Mouse (Mus musculus) limb, embryonic 14.5 days (tissue): ENCODE measurements around the gene Tmem72. TPM values are rescaled to one million over a fixed set of nuclear protein-coding genes. Genes with fewer than 3 reads are reported as not detected.

ENCODE experiments used
- ATAC-seq: fragments of 200-750 bp; cut with Nextera tagmentation; 2 replicates; pipeline ENCODE4 v1.8.0; 2017; ENCODE audit warnings: low read depth, moderate number of reproducible peaks, moderate TSS enrichment; ENCODE audit not compliant: low FRiP score
- DNase-seq: peaks from one replicate; pipeline ENCODE4 v3.0.0-alpha.2; 2015; ENCODE audit warnings: low spot score
- H3K27ac ChIP-seq: fragments of 300-500 bp; sonication (generic); replicated peaks from 2 replicates; pipeline ENCODE4 v1.5.1; 2014; ENCODE audit warnings: low read depth, mild to moderate bottlenecking, low read length, moderate library complexity, mixed read lengths
- H3K27me3 ChIP-seq: fragments of 300-500 bp; sonication (generic); 2 replicates; pipeline ENCODE4 v1.6.1; 2014; ENCODE audit warnings: low read length, mixed read lengths; ENCODE audit not compliant: control insufficient read depth, insufficient read depth
- H3K36me3 ChIP-seq: fragments of 300-500 bp; sonication (generic); 2 replicates; pipeline ENCODE4 v1.6.1; 2014; ENCODE audit warnings: mild to moderate bottlenecking, low read length, moderate library complexity, mixed read lengths; ENCODE audit not compliant: control insufficient read depth, insufficient read depth
- H3K4me1 ChIP-seq: fragments of 300-500 bp; sonication (generic); 2 replicates; pipeline ENCODE4 v1.6.1; 2014; ENCODE audit warnings: antibody characterized with exemption, low read length, mixed read lengths; ENCODE audit not compliant: control insufficient read depth, insufficient read depth
- H3K4me2 ChIP-seq: fragments of 300-500 bp; sonication (generic); replicated peaks from 2 replicates; pipeline ENCODE4 v1.6.1; 2014; ENCODE audit warnings: low read depth, mild to moderate bottlenecking, low read length, moderate library complexity; ENCODE audit not compliant: severe bottlenecking
- H3K4me3 ChIP-seq: fragments of 300-500 bp; sonication (generic); replicated peaks from 2 replicates; pipeline ENCODE4 v1.5.1; 2014; ENCODE audit warnings: low read length
- H3K9ac ChIP-seq: fragments of 300-500 bp; sonication (generic); 2 replicates; pipeline ENCODE4 v1.6.1; 2014; ENCODE audit warnings: mild to moderate bottlenecking, low read depth, low read length, moderate library complexity; ENCODE audit not compliant: severe bottlenecking
- H3K9me3 ChIP-seq: fragments of 300-500 bp; sonication (generic); 2 replicates; pipeline ENCODE4 v1.6.1; 2016; ENCODE audit warnings: low read length; ENCODE audit not compliant: control insufficient read depth
- POLR2A ChIP-seq: fragments of 200-500 bp; IDR thresholded peaks from 2 replicates; pipeline ENCODE4 v1.8.0; 2012; ENCODE audit warnings: inconsistent platforms, mild to moderate bottlenecking, moderate library complexity, borderline replicate concordance; ENCODE audit not compliant: insufficient read depth, insufficient read length; ENCODE audit errors: extremely low read depth
- WGBS: fragments of 180-500 bp; shearing (Covaris S2); extraction: QIAGEN DNeasy Blood & Tissue Kit; methylation state at CpG from one replicate; pipeline ENCODE4 v1.1.7; 2014; 5-methylcytosine and 5-hydroxymethylcytosine counted together
- polyA plus RNA-seq, 2 experiments: library from polyadenylated mRNA; depleted of rRNA in 1 of 2; stranded (reverse) in 1 of 2; unstranded in 1 of 2; fragments of >200 nt; fragmentation: Nextera tagmentation in 1 of 2; extraction: Ambion mirVana in 1 of 2; gene quantifications; 2 replicates each; pipeline versions ENCODE4 v1.2.1 to v1.2.3; 2012 to 2014

The Tmem72 gene
- polyA plus RNA-seq, 2 experiments, result 0.03 to 0.08 TPM

GRCm38 (mm10) chr6:116682317-116682716 is 34.4 kb downstream of the Tmem72 start:
- Histone ChIP-seq H3K36me3 (no peaks in the 10 kb centered on the region), H3K27me3 (no peaks in the 10 kb centered on the region), H3K9ac (no peak overlapping the region), H3K4me3 (no peak overlapping the region), H3K9me3 (no peaks in the 10 kb centered on the region), H3K27ac (no peak overlapping the region), H3K4me1 (no peaks in the 10 kb centered on the region), H3K4me2 (no peak overlapping the region)
- ATAC-seq (no peak), DNase-seq (no peak)
- no peak for TF ChIP-seq POLR2A
- 45% methylated on average over 6 of the region's 6 CpGs for WGBS

GRCm38 (mm10) chr6:116679563-116680288 is 37.0 kb downstream of the Tmem72 start:
- no peak overlapping the region for H3K27ac ChIP-seq
- H3K4me3 ChIP-seq, result no peak overlapping the region
- H3K9ac ChIP-seq, result no peak overlapping the region
- no peaks in the 10 kb centered on the region for H3K36me3 ChIP-seq
- 78% methylated on average over 5 of the region's 5 CpGs for WGBS
- no peaks in the 10 kb centered on the region for H3K27me3 ChIP-seq
- no peak for TF ChIP-seq POLR2A
- H3K9me3 ChIP-seq, result no peaks in the 10 kb centered on the region
- no peaks in the 10 kb centered on the region; the same call in 1 of the 2 replicates for H3K4me1 ChIP-seq
- H3K4me2 ChIP-seq, result no peak overlapping the region
- DNase-seq, result no peak
- no peak for ATAC-seq

- no peak overlapping the region for H3K4me2 ChIP-seq
- H3K27ac ChIP-seq, result no peak overlapping the region
- H3K36me3 ChIP-seq, result no peaks in the 10 kb centered on the region
- 71% methylated on average over 6 of the region's 6 CpGs for WGBS
- DNase-seq (no peak), ATAC-seq (no peak)
- H3K9me3 ChIP-seq, result no peaks in the 10 kb centered on the region
- H3K9ac ChIP-seq, result no peak overlapping the region
- H3K27me3 ChIP-seq, result no peaks in the 10 kb centered on the region
- no peak overlapping the region for H3K4me3 ChIP-seq
- TF ChIP-seq POLR2A, result no peak
- H3K4me1 ChIP-seq, result peaks cover 6% of the 10 kb centered on the region; the same call in 1 of the 2 replicates
Observed at GRCm38 (mm10) chr6:116677321-116677720, 39.4 kb downstream of the Tmem72 start.

GRCm38 (mm10) chr6:116676355-116676913 is 40.3 kb downstream of the Tmem72 start:
- Histone ChIP-seq H3K9me3 (no peaks in the 10 kb centered on the region), H3K27ac (no peak overlapping the region), H3K4me3 (no peak overlapping the region), H3K27me3 (no peaks in the 10 kb centered on the region), H3K4me1 (peaks cover 6% of the 10 kb centered on the region; the same call in 1 of the 2 replicates), H3K36me3 (no peaks in the 10 kb centered on the region), H3K9ac (no peak overlapping the region), H3K4me2 (no peak overlapping the region)
- no peak for ATAC-seq
- no peak for TF ChIP-seq POLR2A
- no peak for DNase-seq
- 63% methylated on average over 10 of the region's 10 CpGs for WGBS

GRCm38 (mm10) chr6:116674283-116674886 is 42.3 kb downstream of the Tmem72 start:
- H3K4me3 ChIP-seq, result peak overlapping the region; percentile 50
- WGBS, result 23% methylated on average over 15 of the region's 16 CpGs
- no peak overlapping the region for H3K27ac ChIP-seq
- H3K27me3 ChIP-seq, result no peaks in the 10 kb centered on the region
- DNase-seq (no peak), ATAC-seq (no peak)
- H3K36me3 ChIP-seq, result no peaks in the 10 kb centered on the region
- no peak for TF ChIP-seq POLR2A
- peak overlapping the region; percentile 98 for H3K4me2 ChIP-seq
- H3K9me3 ChIP-seq, result no peaks in the 10 kb centered on the region
- peak overlapping the region; percentile 47 for H3K9ac ChIP-seq
- peaks cover 6% of the 10 kb centered on the region; the same call in 1 of the 2 replicates for H3K4me1 ChIP-seq
